Mouse (Mus musculus): Measurements from ENCODE around the gene 6430628N08Rik. TPM values are rescaled to one million over a fixed set of nuclear protein-coding genes. Genes with fewer than 3 reads are reported as not detected.

6430628N08Rik gene
- total RNA-seq, 4 experiments from 2014 or later, result 0.38 to 0.56 (median 0.54) TPM

GRCm38 (mm10) chr4:115885846-115886245 lies 4.6 kb upstream of the 6430628N08Rik start:
- peak in 1 of 2 experiments; percentile 54 for DNase-seq (ENCODE audit: low spot score in 2 of 2)

GRCm38 (mm10) chr4:115886875-115887274 lies 3.6 kb upstream of the 6430628N08Rik start:
- DNase-seq (ENCODE audit: low spot score in 2 of 2), result no peak

GRCm38 (mm10) chr4:115890066-115890465 lies 399 bp upstream of the 6430628N08Rik start:
- no peak for DNase-seq (ENCODE audit: low spot score in 2 of 2)

- DNase-seq (ENCODE audit: low spot score in 2 of 2), result no peak
Measured at GRCm38 (mm10) chr4:115894281-115894680, 3.8 kb downstream of the 6430628N08Rik start.

- no peak for DNase-seq (ENCODE audit: low spot score in 2 of 2)
Measured at GRCm38 (mm10) chr4:115897901-115898631, 7.6 kb downstream of the 6430628N08Rik start.

- peak; percentile 48 to 60 for DNase-seq (ENCODE audit: low spot score in 2 of 2)
Measured at GRCm38 (mm10) chr4:115902816-115903215, 12.4 kb downstream of the 6430628N08Rik start.

GRCm38 (mm10) chr4:115904375-115904774 lies 13.9 kb downstream of the 6430628N08Rik start:
- no peak for DNase-seq (ENCODE audit: low spot score in 2 of 2)

GRCm38 (mm10) chr4:115905701-115906100 lies 15.2 kb downstream of the 6430628N08Rik start:
- no peak for DNase-seq (ENCODE audit: low spot score in 2 of 2)

- no peak for DNase-seq (ENCODE audit: low spot score in 2 of 2)
Measured at GRCm38 (mm10) chr4:115906791-115907190, 16.3 kb downstream of the 6430628N08Rik start.

- DNase-seq (ENCODE audit: low spot score in 2 of 2), result no peak
Measured at GRCm38 (mm10) chr4:115907994-115908393, 17.5 kb downstream of the 6430628N08Rik start.

- DNase-seq (ENCODE audit: low spot score in 2 of 2), result no peak
Measured at GRCm38 (mm10) chr4:115908641-115909040, 18.2 kb downstream of the 6430628N08Rik start.

- no peak for DNase-seq (ENCODE audit: low spot score in 2 of 2)
Measured at GRCm38 (mm10) chr4:115911586-115911985, 21.1 kb downstream of the 6430628N08Rik start.

- DNase-seq (ENCODE audit: low spot score in 2 of 2), result no peak
Measured at GRCm38 (mm10) chr4:115919911-115920310, 29.4 kb downstream of the 6430628N08Rik start.

- DNase-seq (ENCODE audit: low spot score in 2 of 2), result no peak
Measured at GRCm38 (mm10) chr4:115922688-115923087, 32.2 kb downstream of the 6430628N08Rik start.

GRCm38 (mm10) chr4:115923262-115923880 lies 32.9 kb downstream of the 6430628N08Rik start:
- DNase-seq (ENCODE audit: low spot score in 2 of 2), result no peak

- DNase-seq (ENCODE audit: low spot score in 2 of 2), result no peak
Measured at GRCm38 (mm10) chr4:115927637-115928036, 37.2 kb downstream of the 6430628N08Rik start.

- no peak for DNase-seq (ENCODE audit: low spot score in 2 of 2)
Measured at GRCm38 (mm10) chr4:115931556-115932088, 41.2 kb downstream of the 6430628N08Rik start.

- no peak for DNase-seq (ENCODE audit: low spot score in 2 of 2)
Measured at GRCm38 (mm10) chr4:115935835-115936581, 45.5 kb downstream of the 6430628N08Rik start.

- DNase-seq (ENCODE audit: low spot score in 2 of 2), result no peak
Measured at GRCm38 (mm10) chr4:115936646-115937045, 46.2 kb downstream of the 6430628N08Rik start.

- DNase-seq (ENCODE audit: low spot score in 2 of 2), result no peak
Measured at GRCm38 (mm10) chr4:115937061-115937976, 46.9 kb downstream of the 6430628N08Rik start.

Data from left cerebral cortex, adult 8-10 months (tissue).